Mouse (Mus musculus): ENCODE results near the gene Cdc123. TPM values are rescaled to one million over a fixed set of nuclear protein-coding genes. Genes with fewer than 3 reads are reported as not detected.
"Not testable (repeated sequence)": the region's sequence is repeated elsewhere in the genome, so short reads cannot be mapped to it uniquely, and the experiment has no call there.

The Cdc123 gene
- total and polyA plus RNA-seq, 2 experiments from 2014 or later = 78.2 to 226 TPM

DNA sequence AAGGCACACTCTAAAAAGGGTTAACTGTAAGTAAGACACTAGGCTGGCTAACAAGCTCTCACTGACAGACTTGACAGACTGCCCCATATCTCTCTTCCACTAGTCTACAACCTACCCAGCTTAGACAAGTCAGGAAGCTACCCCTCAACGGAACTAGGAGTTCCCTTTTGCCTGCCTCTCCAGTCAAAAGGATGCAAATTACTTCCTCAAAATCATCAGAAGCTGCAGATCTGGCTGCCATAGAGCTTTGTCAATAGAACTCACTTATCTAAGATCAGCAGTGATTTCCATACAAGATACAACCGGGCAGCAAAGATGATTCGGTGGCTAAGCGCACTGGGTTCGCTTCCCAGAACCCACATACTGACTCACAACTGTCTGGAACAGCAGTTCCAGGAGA lies 20.3 kb downstream of the Cdc123 start:
- H3K4me2 ChIP-seq (ENCODE audit: low read depth) = no peak overlapping the region
- H3K9me3 ChIP-seq (ENCODE audit: low read length) = no peaks in the 10 kb centered on the region
- H3K9ac ChIP-seq = no peak overlapping the region
- no peaks in the 10 kb centered on the region for H3K4me1 ChIP-seq (ENCODE audit: insufficient read depth)
- no peak overlapping the region for H3K27ac ChIP-seq (ENCODE audit: low read depth, low read length)
- DNase-seq = no peak
- 89% methylated on average over 5 of the region's 5 CpGs for WGBS
- H3K27me3 ChIP-seq (ENCODE audit: insufficient read depth, low read length) = no peaks in the 10 kb centered on the region
- H3K36me3 ChIP-seq (ENCODE audit: insufficient read depth) = peaks cover 45% of the 10 kb centered on the region
- TF ChIP-seq CTCF (IDR thresholded peaks at IDR 0.05; ENCODE audit: low read depth) = no peak
- no peak overlapping the region for H3K4me3 ChIP-seq (ENCODE audit: low read depth, low read length)
- no peak for ATAC-seq

DNA sequence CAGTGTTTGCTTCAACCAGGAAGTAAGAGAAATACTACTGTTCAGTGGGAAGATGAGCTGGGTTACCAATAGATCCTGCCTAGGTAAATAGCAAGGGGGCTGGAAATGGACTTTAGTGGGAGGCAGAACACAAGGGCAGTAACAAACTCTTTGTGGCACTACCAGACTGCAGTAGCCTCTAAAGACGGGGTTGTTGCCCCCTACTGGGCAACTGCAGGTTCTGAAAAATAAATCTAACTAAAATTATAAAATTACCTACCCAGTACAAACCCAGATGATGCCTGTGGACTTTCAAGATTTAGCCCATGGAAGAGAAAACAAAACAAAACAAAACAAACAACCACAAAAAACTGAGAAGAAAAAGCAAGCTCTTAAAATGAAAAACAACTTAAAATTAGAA lies 20.8 kb downstream of the Cdc123 start:
- Histone ChIP-seq H3K9me3 (ENCODE audit: low read length) (no peaks in the 10 kb centered on the region), H3K27me3 (ENCODE audit: insufficient read depth, low read length) (no peaks in the 10 kb centered on the region), H3K27ac (ENCODE audit: low read depth, low read length) (no peak overlapping the region), H3K9ac (no peak overlapping the region), H3K4me3 (ENCODE audit: low read depth, low read length) (no peak overlapping the region), H3K4me2 (ENCODE audit: low read depth) (no peak overlapping the region), H3K36me3 (ENCODE audit: insufficient read depth) (peaks cover 50% of the 10 kb centered on the region), H3K4me1 (ENCODE audit: insufficient read depth) (no peaks in the 10 kb centered on the region)
- peak; percentile 40 for DNase-seq
- ATAC-seq = no peak
- peak; percentile 53 for TF ChIP-seq CTCF (IDR thresholded peaks at IDR 0.05; ENCODE audit: low read depth)
- WGBS = 7% methylated on average over 1 of the region's 1 CpGs

DNA sequence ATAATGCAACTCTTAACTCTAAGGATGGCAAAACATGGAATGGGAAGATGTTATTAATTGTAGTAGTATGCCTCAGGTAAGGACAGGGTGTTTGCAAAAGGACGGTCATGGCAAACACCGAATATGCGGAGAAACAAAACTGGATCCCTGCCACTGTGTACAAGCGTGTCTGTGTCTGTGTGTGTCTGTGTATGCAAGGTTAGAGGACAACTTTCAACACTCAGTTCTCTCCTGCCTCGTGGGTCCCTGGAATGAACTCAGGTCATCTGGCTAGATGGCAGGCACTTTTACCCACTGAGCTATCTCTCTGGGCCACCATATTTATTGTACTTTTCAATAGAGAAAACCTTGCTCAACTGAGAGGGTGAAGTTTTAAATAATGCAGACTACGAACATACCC lies 22.5 kb downstream of the Cdc123 start:
- Histone ChIP-seq H3K9me3 (ENCODE audit: low read length) (no peaks in the 10 kb centered on the region), H3K4me3 (ENCODE audit: low read depth, low read length) (no peak overlapping the region), H3K4me2 (ENCODE audit: low read depth) (no peak overlapping the region), H3K27ac (ENCODE audit: low read depth, low read length) (no peak overlapping the region), H3K9ac (no peak overlapping the region), H3K36me3 (ENCODE audit: insufficient read depth) (peaks cover 56% of the 10 kb centered on the region), H3K4me1 (ENCODE audit: insufficient read depth) (no peaks in the 10 kb centered on the region), H3K27me3 (ENCODE audit: insufficient read depth, low read length) (no peaks in the 10 kb centered on the region)
- DNase-seq (no peak), ATAC-seq (no peak)
- TF ChIP-seq CTCF (IDR thresholded peaks at IDR 0.05; ENCODE audit: low read depth) = no peak
- WGBS = 94% methylated on average over 6 of the region's 6 CpGs

DNA sequence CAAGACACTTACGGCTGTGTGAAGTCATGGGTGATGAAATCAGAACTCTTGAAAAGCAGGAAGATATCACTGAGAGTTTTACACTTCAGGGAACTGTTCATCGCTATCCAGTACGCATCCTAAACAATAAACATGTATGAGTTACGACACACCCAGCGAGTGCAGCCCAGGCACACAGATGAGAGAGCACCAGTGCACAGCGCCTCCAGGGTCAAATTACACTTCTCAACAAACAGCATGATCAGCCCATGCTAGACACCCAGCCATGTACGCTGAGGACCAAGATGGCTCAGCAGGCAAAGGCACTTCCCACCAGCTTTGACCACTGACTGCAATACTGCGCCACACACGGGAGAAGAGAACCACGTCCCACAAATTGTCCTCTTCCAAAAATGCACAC lies 23.7 kb downstream of the Cdc123 start:
- H3K36me3 ChIP-seq (ENCODE audit: insufficient read depth) = peaks cover 56% of the 10 kb centered on the region
- no peak overlapping the region for H3K4me2 ChIP-seq (ENCODE audit: low read depth)
- no peak for DNase-seq
- no peak overlapping the region for H3K4me3 ChIP-seq (ENCODE audit: low read depth, low read length)
- no peaks in the 10 kb centered on the region for H3K9me3 ChIP-seq (ENCODE audit: low read length)
- no peak overlapping the region for H3K27ac ChIP-seq (ENCODE audit: low read depth, low read length)
- TF ChIP-seq CTCF (IDR thresholded peaks at IDR 0.05; ENCODE audit: low read depth) = no peak
- ATAC-seq = no peak
- no peaks in the 10 kb centered on the region for H3K4me1 ChIP-seq (ENCODE audit: insufficient read depth)
- 96% methylated on average over 10 of the region's 10 CpGs for WGBS
- no peak overlapping the region for H3K9ac ChIP-seq
- no peaks in the 10 kb centered on the region for H3K27me3 ChIP-seq (ENCODE audit: insufficient read depth, low read length)

DNA sequence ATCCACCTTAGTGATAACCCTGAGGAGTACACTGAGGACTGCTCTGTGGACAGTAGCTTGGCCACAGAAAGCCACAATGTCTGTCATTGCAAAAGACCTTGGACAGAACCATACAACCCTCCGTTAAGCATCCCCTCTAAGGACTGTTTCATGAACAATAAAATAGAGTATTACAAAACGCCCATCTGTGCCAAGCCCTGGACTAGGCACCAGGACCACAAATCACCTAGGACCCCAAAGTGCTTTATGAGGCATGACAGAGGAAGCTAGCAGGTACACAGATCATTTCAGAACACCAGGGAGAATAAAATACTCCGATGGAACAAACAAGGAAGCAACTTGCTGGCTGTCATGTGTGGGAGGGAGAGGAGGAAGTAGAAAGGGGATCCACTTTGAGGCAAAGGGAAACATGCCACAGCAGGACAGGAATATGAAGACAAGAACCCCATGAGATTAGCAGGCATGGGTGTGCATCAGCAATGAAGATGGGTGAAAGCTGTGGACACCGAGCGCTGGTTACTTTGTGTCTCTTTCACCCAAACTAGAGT lies 33.7 kb downstream of the Cdc123 start:
- H3K9ac ChIP-seq = no peak overlapping the region
- ATAC-seq (no peak), DNase-seq (no peak)
- WGBS = 92% methylated on average over 5 of the region's 5 CpGs
- no peaks in the 10 kb centered on the region for H3K4me1 ChIP-seq (ENCODE audit: insufficient read depth)
- H3K4me3 ChIP-seq (ENCODE audit: low read depth, low read length) = no peak overlapping the region
- H3K27ac ChIP-seq (ENCODE audit: low read depth, low read length) = no peak overlapping the region
- no peaks in the 10 kb centered on the region for H3K27me3 ChIP-seq (ENCODE audit: insufficient read depth, low read length)
- no peak for TF ChIP-seq CTCF (IDR thresholded peaks at IDR 0.05; ENCODE audit: low read depth)
- peaks cover 28% of the 10 kb centered on the region for H3K36me3 ChIP-seq (ENCODE audit: insufficient read depth)
- H3K4me2 ChIP-seq (ENCODE audit: low read depth) = no peak overlapping the region
- no peaks in the 10 kb centered on the region for H3K9me3 ChIP-seq (ENCODE audit: low read length)

DNA sequence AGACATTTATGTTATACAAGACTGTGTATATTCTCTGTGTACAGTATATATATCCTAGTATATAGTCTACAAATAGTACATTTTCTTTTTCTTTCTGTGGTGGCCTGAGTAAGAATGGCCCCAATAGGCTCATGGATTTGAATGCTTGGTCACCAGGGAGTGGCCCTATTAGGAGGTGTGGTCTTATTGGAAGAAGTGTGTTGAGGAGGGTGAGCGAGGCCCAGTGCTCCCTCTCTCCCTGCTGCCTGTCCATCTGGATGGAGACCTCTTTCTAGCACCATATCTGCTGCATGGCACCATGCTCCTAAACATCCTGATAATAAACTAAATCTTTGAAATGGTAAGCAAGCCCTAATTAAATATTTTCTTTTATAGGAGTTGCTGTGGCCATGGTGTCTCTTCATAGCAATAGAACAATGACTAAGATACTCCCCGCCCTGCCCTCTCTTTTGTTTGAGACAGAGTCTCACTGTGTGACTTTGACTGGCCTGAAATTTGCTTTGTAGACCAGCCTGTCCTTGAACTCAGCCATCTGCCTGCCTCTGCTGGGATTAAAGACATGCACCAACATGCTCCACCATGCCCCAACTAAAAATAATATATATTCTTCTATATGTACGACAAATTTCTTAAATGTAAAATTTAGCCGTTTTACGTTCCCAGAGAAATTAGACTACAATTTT lies 34.8 kb downstream of the Cdc123 start:
- Histone ChIP-seq H3K4me1 (ENCODE audit: insufficient read depth) (no peaks in the 10 kb centered on the region), H3K27me3 (ENCODE audit: insufficient read depth, low read length) (no peaks in the 10 kb centered on the region), H3K27ac (ENCODE audit: low read depth, low read length) (no peak overlapping the region), H3K4me2 (ENCODE audit: low read depth) (no peak overlapping the region), H3K4me3 (ENCODE audit: low read depth, low read length) (no peak overlapping the region), H3K9me3 (ENCODE audit: low read length) (no peaks in the 10 kb centered on the region), H3K36me3 (ENCODE audit: insufficient read depth) (peaks cover 25% of the 10 kb centered on the region), H3K9ac (no peak overlapping the region)
- WGBS = 96% methylated on average over 5 of the region's 5 CpGs
- ATAC-seq (no peak), DNase-seq (no peak)
- TF ChIP-seq CTCF (IDR thresholded peaks at IDR 0.05; ENCODE audit: low read depth) = no peak

DNA sequence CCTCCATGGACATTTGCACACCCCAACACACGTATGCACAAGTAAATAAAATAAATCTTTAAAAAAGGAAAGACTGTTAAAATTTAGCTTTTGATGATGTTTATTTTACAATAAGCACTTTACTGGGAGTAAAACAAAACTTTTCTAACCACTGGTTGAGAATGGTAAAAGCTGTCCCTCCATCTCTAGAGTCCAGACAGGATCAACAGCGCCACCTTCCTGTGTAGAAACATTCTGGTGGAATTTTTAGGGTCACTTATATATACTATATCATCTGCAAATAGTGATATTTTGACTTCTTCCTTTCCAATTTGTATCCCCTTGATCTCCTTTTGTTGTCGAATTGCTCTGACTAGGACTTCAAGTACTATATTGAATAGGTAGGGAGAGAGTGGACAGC lies 38.8 kb downstream of the Cdc123 start:
- TF ChIP-seq CTCF (IDR thresholded peaks at IDR 0.05; ENCODE audit: low read depth) = peak; percentile 60
- DNase-seq = peak; percentile 41
- not testable (repeated sequence) for H3K27ac ChIP-seq (ENCODE audit: low read depth, low read length); H3K4me2 ChIP-seq (ENCODE audit: low read depth); H3K9me3 ChIP-seq (ENCODE audit: low read length); H3K4me3 ChIP-seq (ENCODE audit: low read depth, low read length); H3K4me1 ChIP-seq (ENCODE audit: insufficient read depth); ATAC-seq; H3K27me3 ChIP-seq (ENCODE audit: insufficient read depth, low read length); H3K9ac ChIP-seq
- 83% methylated on average over 3 of the region's 3 CpGs for WGBS
- peaks cover 31% of the 10 kb centered on the region for H3K36me3 ChIP-seq (ENCODE audit: insufficient read depth)

All from forebrain, postnatal 0 days (tissue).